Mouse (Mus musculus) stomach, embryonic 16.5 days (tissue): ENCODE results near the gene Ajuba. TPM values are rescaled to one million over a fixed set of nuclear protein-coding genes. Genes with fewer than 3 reads are reported as not detected.

Source experiments
- ATAC-seq: fragments of 200-750 bp; cut with Nextera tagmentation; 2 replicates; pipeline ENCODE4 v1.8.0; 2017; ENCODE audit warnings: moderate number of reproducible peaks, moderate TSS enrichment; ENCODE audit not compliant: insufficient read depth, low FRiP score
- H3K27ac ChIP-seq: fragments of 300-500 bp; sonication (generic); 2 replicates; pipeline ENCODE4 v1.5.1; 2014; ENCODE audit warnings: low read length
- H3K27me3 ChIP-seq: fragments of 300-500 bp; sonication (generic); 2 replicates; pipeline ENCODE4 v1.6.1; 2014; ENCODE audit warnings: low read length, control low read depth, mixed read lengths; ENCODE audit not compliant: control insufficient read depth, insufficient read depth
- H3K36me3 ChIP-seq: fragments of 300-500 bp; sonication (generic); 2 replicates; pipeline ENCODE4 v1.6.1; 2014; ENCODE audit warnings: low read length; ENCODE audit not compliant: control insufficient read depth, insufficient read depth
- H3K4me1 ChIP-seq: fragments of 300-500 bp; sonication (generic); 2 replicates; pipeline ENCODE4 v1.6.1; 2014; ENCODE audit warnings: low read length, control low read depth, mixed read lengths; ENCODE audit not compliant: control insufficient read depth, insufficient read depth
- H3K4me2 ChIP-seq: fragments of 300-500 bp; sonication (generic); 2 replicates; pipeline ENCODE4 v1.6.1; 2014; ENCODE audit warnings: low read depth, low read length, mixed read lengths
- H3K4me3 ChIP-seq: fragments of 300-500 bp; sonication (generic); replicated peaks from 2 replicates; pipeline ENCODE4 v1.5.1; 2014; ENCODE audit warnings: mild to moderate bottlenecking, low read length
- H3K9ac ChIP-seq: fragments of 300-500 bp; sonication (generic); 2 replicates; pipeline ENCODE4 v1.6.1; 2014; ENCODE audit warnings: low read length
- H3K9me3 ChIP-seq: fragments of 300-500 bp; sonication (generic); replicated peaks from 2 replicates; pipeline ENCODE4 v1.6.1; 2016; ENCODE audit warnings: low read length, control low read depth; ENCODE audit not compliant: control insufficient read depth
- WGBS: fragments of 180-500 bp; shearing (Covaris S2); extraction: QIAGEN DNeasy Blood & Tissue Kit; methylation state at CpG from one replicate; pipeline ENCODE4 v1.1.7; 2014; 5-methylcytosine and 5-hydroxymethylcytosine counted together
- polyA plus RNA-seq: library from polyadenylated mRNA; unstranded; fragments of >200 nt; fragmentation: Nextera tagmentation; extraction: Ambion mirVana; gene quantifications from 2 replicates; pipeline ENCODE4 v1.2.1, GENCODE M21; 2015

Ajuba gene
- polyA plus RNA-seq, 1 experiment from 2014 or later = 19.5 TPM

GRCm38 (mm10) chr14:54610648-54611047 lies 33.3 kb upstream of the Ajuba start:
- H3K9me3 ChIP-seq = no peaks in the 10 kb centered on the region
- 71% methylated on average over 6 of the region's 6 CpGs for WGBS
- no peak overlapping the region for H3K9ac ChIP-seq
- no peaks in the 10 kb centered on the region for H3K27me3 ChIP-seq
- no peak overlapping the region for H3K27ac ChIP-seq
- no peaks in the 10 kb centered on the region for H3K4me1 ChIP-seq
- H3K4me2 ChIP-seq = no peak overlapping the region
- ATAC-seq = no peak
- H3K4me3 ChIP-seq = no peak overlapping the region
- 0 out of 2 replicates have a peak, but pooled peaks cover 4% of the 10 kb centered on the region for H3K36me3 ChIP-seq

GRCm38 (mm10) chr14:54609962-54610361 lies 32.6 kb upstream of the Ajuba start:
- WGBS = 76% methylated on average over 4 of the region's 4 CpGs
- no peak overlapping the region for H3K9ac ChIP-seq
- no peak overlapping the region for H3K4me3 ChIP-seq
- H3K27me3 ChIP-seq = no peaks in the 10 kb centered on the region
- no peak overlapping the region for H3K4me2 ChIP-seq
- no peak overlapping the region for H3K27ac ChIP-seq
- H3K9me3 ChIP-seq = no peaks in the 10 kb centered on the region
- no peak for ATAC-seq
- H3K4me1 ChIP-seq = 0 out of 2 replicates have a peak, but pooled peaks cover 2% of the 10 kb centered on the region
- 0 out of 2 replicates have a peak, but pooled peaks cover 4% of the 10 kb centered on the region for H3K36me3 ChIP-seq

GRCm38 (mm10) chr14:54609245-54609644 lies 31.9 kb upstream of the Ajuba start:
- H3K27me3 ChIP-seq = no peaks in the 10 kb centered on the region
- ATAC-seq = no peak
- H3K9me3 ChIP-seq = no peaks in the 10 kb centered on the region
- H3K36me3 ChIP-seq = 0 out of 2 replicates have a peak, but pooled peaks cover 4% of the 10 kb centered on the region
- H3K4me1 ChIP-seq = 0 out of 2 replicates have a peak, but pooled peaks cover 5% of the 10 kb centered on the region
- 58% methylated on average over 4 of the region's 4 CpGs for WGBS
- no peak overlapping the region for H3K9ac ChIP-seq
- no peak overlapping the region for H3K4me2 ChIP-seq
- no peak overlapping the region for H3K27ac ChIP-seq
- H3K4me3 ChIP-seq = no peak overlapping the region

- peaks cover 12% of the 10 kb centered on the region for H3K4me1 ChIP-seq
- no peak overlapping the region for H3K4me3 ChIP-seq
- WGBS = 46% methylated on average over 8 of the region's 8 CpGs
- H3K4me2 ChIP-seq = no peak overlapping the region
- no peaks in the 10 kb centered on the region for H3K27me3 ChIP-seq
- 0 out of 2 replicates have a peak overlapping the region, but pooled peaks have one; percentile 14 for H3K9ac ChIP-seq
- ATAC-seq = no peak
- H3K36me3 ChIP-seq = no peaks in the 10 kb centered on the region
- no peaks in the 10 kb centered on the region for H3K9me3 ChIP-seq
- no peak overlapping the region for H3K27ac ChIP-seq
Measured at GRCm38 (mm10) chr14:54607226-54607625, 29.9 kb upstream of the Ajuba start.

- H3K9ac ChIP-seq = peak within 1 kb of the TSS; percentile 76
- under 1% methylated on average over 39 of the region's 39 CpGs for WGBS
- peak within 1 kb of the TSS; percentile 69 for H3K27ac ChIP-seq
- H3K9me3 ChIP-seq = no peaks in the 10 kb centered on the region
- ATAC-seq = peak; percentile 51; the same call in 1 of the 2 replicates
- no peaks in the 10 kb centered on the region for H3K36me3 ChIP-seq
- peaks cover 12% of the 10 kb centered on the region for H3K4me1 ChIP-seq
- no peaks in the 10 kb centered on the region for H3K27me3 ChIP-seq
- H3K4me2 ChIP-seq = peak within 1 kb of the TSS; percentile 48
- H3K4me3 ChIP-seq = peak within 1 kb of the TSS; percentile 46
Measured at GRCm38 (mm10) chr14:54605752-54606321, 28.5 kb upstream of the Ajuba start, which contains the start of gene 4931414P19Rik. 4931414P19Rik (minus strand) TSS chr14:54605993.

GRCm38 (mm10) chr14:54603686-54604085 lies 26.3 kb upstream of the Ajuba start:
- H3K36me3 ChIP-seq = no peaks in the 10 kb centered on the region
- no peaks in the 10 kb centered on the region for H3K27me3 ChIP-seq
- H3K27ac ChIP-seq = peak overlapping the region; percentile 70
- 80% methylated on average over 8 of the region's 8 CpGs for WGBS
- H3K4me1 ChIP-seq = peaks cover 12% of the 10 kb centered on the region
- H3K9ac ChIP-seq = no peak overlapping the region
- peak overlapping the region; percentile 66 for H3K4me3 ChIP-seq
- no peaks in the 10 kb centered on the region for H3K9me3 ChIP-seq
- ATAC-seq = no peak
- H3K4me2 ChIP-seq = peak overlapping the region; percentile 46

- peak overlapping the region; percentile 94 for H3K27ac ChIP-seq
- whole genome bisulfite sequencing = under 1% methylated on average over 46 of the region's 46 CpGs
Measured at GRCm38 (mm10) chr14:54603038-54603654, 25.8 kb upstream of the Ajuba start.

GRCm38 (mm10) chr14:54602613-54603012 lies 25.3 kb upstream of the Ajuba start:
- no peak for ATAC-seq

More at GRCm38 (mm10) chr14:54603038-54603654, 25.8 kb upstream of the Ajuba start:
- Histone ChIP-seq H3K27me3 (no peaks in the 10 kb centered on the region), H3K9ac (peak overlapping the region; percentile 85), H3K4me3 (peak overlapping the region; percentile 66), H3K4me1 (peaks cover 12% of the 10 kb centered on the region), H3K36me3 (no peaks in the 10 kb centered on the region), H3K9me3 (no peaks in the 10 kb centered on the region), H3K4me2 (peak overlapping the region; percentile 46)
- ATAC-seq = peak; percentile 100

GRCm38 (mm10) chr14:54601601-54602000 lies 24.2 kb upstream of the Ajuba start:
- Histone ChIP-seq H3K27me3 (no peaks in the 10 kb centered on the region), H3K9ac (no peak overlapping the region), H3K4me1 (peaks cover 12% of the 10 kb centered on the region), H3K27ac (no peak overlapping the region), H3K4me3 (no peak overlapping the region), H3K4me2 (no peak overlapping the region), H3K9me3 (no peaks in the 10 kb centered on the region), H3K36me3 (no peaks in the 10 kb centered on the region)
- no peak for ATAC-seq
- 52% methylated on average over 2 of the region's 2 CpGs for WGBS

More at GRCm38 (mm10) chr14:54602613-54603012, 25.3 kb upstream of the Ajuba start:
- no peaks in the 10 kb centered on the region for H3K36me3 ChIP-seq
- peak overlapping the region; percentile 66 for H3K4me3 ChIP-seq
- peak overlapping the region; percentile 94 for H3K27ac ChIP-seq
- H3K4me2 ChIP-seq = peak overlapping the region; percentile 46
- no peaks in the 10 kb centered on the region for H3K27me3 ChIP-seq
- no peaks in the 10 kb centered on the region for H3K9me3 ChIP-seq
- 43% methylated on average over 4 of the region's 4 CpGs for WGBS
- peaks cover 12% of the 10 kb centered on the region for H3K4me1 ChIP-seq
- peak overlapping the region; percentile 85 for H3K9ac ChIP-seq
